Mouse (Mus musculus): ENCODE results near the gene Dld.

- TF ChIP-seq NRF1 (IDR thresholded peaks at IDR 0.05; ENCODE audit: low read depth, low read length) (no peak), CTCF (conservative IDR thresholded peaks at IDR 0.05 in 1 of 2, IDR thresholded peaks at IDR 0.05 in 1 of 2; ENCODE audit: low read depth in 2 of 2, low read length in 2 of 2) (no peak), POLR2A (IDR thresholded peaks at IDR 0.05; ENCODE audit: low read depth, low read length) (no peak), MAX (IDR thresholded peaks at IDR 0.05; ENCODE audit: low read length) (no peak), BHLHE40 (IDR thresholded peaks at IDR 0.05; ENCODE audit: low read depth, low read length) (no peak), PAX5 (IDR thresholded peaks at IDR 0.05; ENCODE audit: low read length) (no peak), MAFK (IDR thresholded peaks at IDR 0.05; ENCODE audit: insufficient replicate concordance, low read length) (no peak), EP300 (IDR thresholded peaks at IDR 0.05; ENCODE audit: low read length) (no peak), USF1 (IDR thresholded peaks at IDR 0.05; ENCODE audit: low read depth, low read length) (no peak), SMC3 (IDR thresholded peaks at IDR 0.05; ENCODE audit: low read depth, low read length) (no peak), TCF12 (IDR thresholded peaks at IDR 0.05; ENCODE audit: low read depth, low read length) (no peak), NELFE (IDR thresholded peaks at IDR 0.05; ENCODE audit: low read depth, low read length) (no peak), ZNF384 (IDR thresholded peaks at IDR 0.05; ENCODE audit: low read depth, low read length) (no peak)
Observed at GRCm38 (mm10) chr12:31377241-31377640, 26.0 kb upstream of the Dld start.

All from CH12.LX (cell line).